Mouse (Mus musculus) spleen, embryonic (tissue): ENCODE measurements at regions not wholly inside any gene's neighbourhood (a gene's known extent, or its start where the extent isn't known, plus 50 kb on each side); places are given as distances from the start of the nearest gene placed in this dataset.

ENCODE experiments used
- CTCF ChIA-PET: fragments of 350-600 bp; sonication (Branson Sonifier 250); formaldehyde crosslinking; loops from one replicate; lab custom pipeline; 2022; lab: Charles Lee

GRCm38 (mm10) chr13:6395562-6396223, 152.3 kb upstream of the Pitrm1 start:
- CTCF ChIA-PET = no interaction called here

- CTCF ChIA-PET = no interaction called here
Observed at GRCm38 (mm10) chr13:6397648-6398047, 150.3 kb upstream of the Pitrm1 start.

- CTCF ChIA-PET = no interaction called here
Observed at GRCm38 (mm10) chr13:6431821-6432220, 116.1 kb upstream of the Pitrm1 start.

GRCm38 (mm10) chr13:6446976-6447375, 101.0 kb upstream of the Pitrm1 start:
- CTCF ChIA-PET = no interaction called here

GRCm38 (mm10) chr13:6461363-6461762, 86.6 kb upstream of the Pitrm1 start:
- CTCF ChIA-PET = no interaction called here

- CTCF ChIA-PET = no interaction called here
Observed at GRCm38 (mm10) chr13:6465911-6466419, 82.0 kb upstream of the Pitrm1 start.

GRCm38 (mm10) chr13:6469446-6470227, 78.3 kb upstream of the Pitrm1 start:
- CTCF ChIA-PET = no interaction called here

GRCm38 (mm10) chr13:6470286-6471103, 77.5 kb upstream of the Pitrm1 start:
- CTCF ChIA-PET = no interaction called here

GRCm38 (mm10) chr13:6471643-6472042, 76.3 kb upstream of the Pitrm1 start:
- CTCF ChIA-PET = no interaction called here

- CTCF ChIA-PET = no interaction called here
Observed at GRCm38 (mm10) chr13:6473401-6474190, 74.4 kb upstream of the Pitrm1 start.

- CTCF ChIA-PET = no interaction called here
Observed at GRCm38 (mm10) chr13:6479667-6480066, 68.3 kb upstream of the Pitrm1 start.

- CTCF ChIA-PET = no interaction called here
Observed at GRCm38 (mm10) chr13:6484418-6484817, 63.5 kb upstream of the Pitrm1 start.

- CTCF ChIA-PET = no interaction called here
Observed at GRCm38 (mm10) chr13:6487837-6488236, 60.1 kb upstream of the Pitrm1 start.

GRCm38 (mm10) chr13:6492916-6493619, 54.9 kb upstream of the Pitrm1 start:
- CTCF ChIA-PET = no interaction called here
